Comparison of ENCODE assay signal across 8 mouse cellular contexts in the genomic region with DNA sequence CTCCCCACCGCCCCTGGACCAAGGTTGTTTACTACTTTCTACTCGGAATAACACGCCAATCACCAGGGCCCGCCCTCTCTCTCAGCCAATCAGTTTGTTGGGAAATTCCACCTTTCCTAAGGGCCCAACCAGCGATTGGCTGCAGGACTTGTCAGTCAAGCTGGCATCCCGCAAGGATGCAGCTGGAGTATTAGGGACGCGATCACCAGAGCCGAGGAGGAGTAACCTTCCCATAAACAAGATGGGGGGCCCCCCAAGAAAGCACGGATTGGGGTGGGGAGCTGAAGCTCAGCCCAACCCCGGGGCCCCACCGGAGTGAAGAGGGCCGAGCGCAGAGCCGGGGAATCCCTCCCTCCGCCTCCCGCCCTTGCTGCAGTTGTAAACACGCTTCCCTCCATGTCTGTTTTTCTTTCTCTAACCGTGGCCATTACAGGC.
DNase-seq lines count a peak whose midpoint lies in the region; ATAC-seq lines count a peak whose summit lies in the region.

No protein-coding gene starts in this region.

- ATAC-seq in common myeloid progenitor, adult 5-6 weeks (replicated peaks; ENCODE audit: low read depth, poor library complexity, severe bottlenecking): peak; percentile 69
- peak; percentile 54 for ATAC-seq in megakaryocyte progenitor cell, adult 5-6 weeks (replicated peaks; ENCODE audit: poor library complexity)

- DNase-seq in ZHBTc4 (ENCODE audit: low read depth, low spot score): peak; percentile 99
- DNase-seq in gastrocnemius, adult 8-10 months (ENCODE audit: low spot score in 2 of 2): peak; percentile 98
- peak; percentile 98 for DNase-seq in induced T-regulatory cell, adult 2 months (ENCODE audit: low read depth)
- peak; percentile 97 to 100 for DNase-seq in left cerebral cortex, adult 9 months (ENCODE audit: low spot score in 2 of 2)
- peak; percentile 100 for DNase-seq in right cerebral cortex, postnatal 14 days
- DNase-seq in urinary bladder, postnatal 36 days (ENCODE audit: low spot score in 2 of 2): peak; percentile 97

Comparison
In these comparisons a context has a peak if more than half of its experiments do, and no peak if none do; other contexts are left out.
1. Peak in every context shown above with its lines: DNase-seq and ATAC-seq.